Mouse (Mus musculus): ENCODE measurements around the gene Mfsd1.

Mfsd1 gene

GRCm38 (mm10) chr3:67582273-67583124, at the start of gene Mfsd1:
TSS of gene Mfsd1 (plus strand) at chr3:67582741.
- in situ Hi-C loops (cut with MboI, MseI) = loop anchor here (5.0 kb wide), 2 partner anchors 150 to 595 kb away; partner anchors contain the start of gene Gfm1

- in situ Hi-C loops (cut with MboI, MseI) = loop anchor here (25.0 kb wide), 1 partner anchor 756 kb away; no protein-coding TSS in a partner anchor
Measured at GRCm38 (mm10) chr3:67543630-67544029, 38.9 kb upstream of the Mfsd1 start.

- in situ Hi-C loops (cut with MboI, MseI) = no loop called here
Measured at GRCm38 (mm10) chr3:67551193-67551592, 31.3 kb upstream of the Mfsd1 start.

- in situ Hi-C loops (cut with MboI, MseI) = no loop called here
Measured at GRCm38 (mm10) chr3:67553281-67553680, 29.3 kb upstream of the Mfsd1 start.

DNA sequence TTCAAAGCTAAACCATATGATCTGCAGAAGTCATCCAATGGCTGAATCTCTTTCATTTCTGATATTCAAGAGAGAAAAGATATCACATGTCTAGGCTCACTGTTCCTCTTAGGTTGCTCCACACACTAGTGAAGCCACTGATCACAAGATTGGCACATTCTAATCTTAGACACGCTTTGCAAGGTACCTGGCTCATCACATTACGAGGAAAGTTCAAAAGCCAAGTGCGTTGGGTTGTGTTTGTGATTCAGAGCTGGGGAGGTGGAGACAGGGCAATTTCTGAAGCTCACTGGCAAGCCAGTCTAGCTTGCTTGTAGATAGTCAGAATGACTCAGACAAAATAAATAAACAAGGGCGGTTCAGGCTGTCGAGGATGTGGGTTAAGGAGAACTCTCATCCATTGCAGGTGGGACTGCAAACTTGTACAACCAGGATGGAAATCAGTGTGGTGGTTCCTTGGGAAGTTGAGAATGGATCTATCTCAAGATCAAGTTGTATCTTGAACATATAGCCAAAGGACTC, 28.6 kb upstream of the Mfsd1 start:
- in situ Hi-C loops (cut with MboI, MseI) = no loop called here

GRCm38 (mm10) chr3:67555211-67555610, 27.3 kb upstream of the Mfsd1 start:
- in situ Hi-C loops (cut with MboI, MseI) = no loop called here

- in situ Hi-C loops (cut with MboI, MseI) = no loop called here
Measured at GRCm38 (mm10) chr3:67557200-67557651, 25.3 kb upstream of the Mfsd1 start.

GRCm38 (mm10) chr3:67557718-67558354, 24.7 kb upstream of the Mfsd1 start:
- in situ Hi-C loops (cut with MboI, MseI) = no loop called here

- in situ Hi-C loops (cut with MboI, MseI) = loop anchor here (5.0 kb wide), 1 partner anchor 53 kb away; no protein-coding TSS in a partner anchor
Measured at GRCm38 (mm10) chr3:67564731-67565357, 17.7 kb upstream of the Mfsd1 start.

DNA sequence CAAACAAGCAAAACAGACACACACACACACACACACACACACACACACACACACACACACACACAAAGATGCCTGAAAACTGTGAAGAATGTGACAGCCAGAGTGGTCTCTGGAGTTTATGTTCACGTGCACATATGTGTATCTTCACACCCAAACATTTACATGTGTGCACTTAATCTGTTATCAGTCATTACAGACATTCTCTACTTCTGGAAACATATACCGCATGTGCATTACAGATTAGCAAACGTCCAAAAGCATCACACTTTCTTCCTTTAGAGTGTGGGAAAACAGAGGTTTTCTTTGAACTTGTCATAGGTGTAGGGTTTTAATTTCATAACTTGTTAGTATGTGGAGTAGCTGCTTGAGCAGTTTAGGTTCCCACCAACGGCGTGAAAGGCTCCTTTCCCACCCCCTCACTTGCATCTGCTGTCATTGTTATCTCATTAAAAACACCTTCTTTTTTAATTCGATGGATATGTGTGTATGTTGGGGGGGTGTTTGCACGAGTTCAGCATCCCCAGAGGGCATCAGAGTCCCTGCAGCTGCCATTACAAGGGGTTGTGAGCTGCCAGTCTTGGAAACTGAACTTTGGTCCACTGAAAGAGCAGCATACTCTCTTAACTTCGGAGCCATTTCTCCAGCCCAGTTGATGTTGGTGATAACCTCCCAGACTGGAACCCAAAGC, 16.9 kb upstream of the Mfsd1 start:
- in situ Hi-C loops (cut with MboI, MseI) = no loop called here

DNA sequence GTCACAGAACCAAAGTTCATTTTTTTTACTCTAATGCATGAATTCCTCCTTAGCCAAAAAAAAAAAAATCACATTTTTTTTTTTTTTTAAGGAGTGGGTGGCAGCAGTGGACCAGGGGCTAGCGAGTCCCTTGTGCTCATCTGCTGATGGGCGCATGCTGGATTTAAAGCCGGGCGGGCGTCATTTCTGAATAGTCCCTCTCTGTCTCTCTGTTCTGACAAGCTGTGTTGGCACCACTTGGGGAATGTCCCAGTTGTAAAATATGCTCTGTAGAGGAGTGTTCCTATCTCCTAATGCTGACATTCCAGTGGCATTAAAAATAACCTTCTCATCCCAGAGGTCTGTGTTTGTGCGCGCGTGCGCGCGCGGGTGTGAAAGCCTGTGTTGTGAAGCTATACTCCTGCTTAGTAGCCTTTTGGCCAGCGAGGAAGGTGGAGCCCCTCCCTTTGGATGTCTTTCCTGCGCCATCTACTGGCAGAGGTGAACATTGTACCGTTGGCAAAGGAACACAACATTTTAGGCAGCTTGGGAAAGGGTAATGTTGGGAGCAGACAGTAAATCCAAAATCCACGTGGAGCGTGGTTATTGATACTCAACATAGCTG, 14.4 kb upstream of the Mfsd1 start:
- in situ Hi-C loops (cut with MboI, MseI) = no loop called here

GRCm38 (mm10) chr3:67572918-67573317, 9.6 kb upstream of the Mfsd1 start:
- in situ Hi-C loops (cut with MboI, MseI) = no loop called here

GRCm38 (mm10) chr3:67573523-67573922, 9.0 kb upstream of the Mfsd1 start:
- in situ Hi-C loops (cut with MboI, MseI) = no loop called here

GRCm38 (mm10) chr3:67576248-67576647, 6.3 kb upstream of the Mfsd1 start:
- in situ Hi-C loops (cut with MboI, MseI) = loop anchor here (5.0 kb wide), 1 partner anchor 209 kb away; no protein-coding TSS in a partner anchor

DNA sequence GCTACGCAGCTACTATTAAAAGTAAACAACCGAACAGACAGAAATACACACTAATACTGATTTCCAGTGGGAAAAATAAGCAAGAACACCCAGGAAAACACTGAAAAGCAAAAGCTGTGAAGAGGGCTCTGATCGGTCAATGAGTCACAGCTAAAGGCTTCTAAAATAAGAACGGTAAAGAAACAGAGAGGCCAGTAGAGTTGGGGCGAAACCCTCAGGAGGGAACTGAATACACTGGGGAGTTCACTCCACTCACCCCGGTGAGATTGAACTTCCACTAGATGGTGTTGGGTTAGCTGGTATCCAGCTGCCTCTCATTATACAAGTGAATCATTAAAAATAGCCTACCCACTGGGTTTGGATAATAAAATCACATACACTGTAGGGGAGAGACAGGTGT, 5.8 kb upstream of the Mfsd1 start:
- in situ Hi-C loops (cut with MboI, MseI) = loop anchor here (5.0 kb wide), 1 partner anchor 209 kb away; no protein-coding TSS in a partner anchor

DNA sequence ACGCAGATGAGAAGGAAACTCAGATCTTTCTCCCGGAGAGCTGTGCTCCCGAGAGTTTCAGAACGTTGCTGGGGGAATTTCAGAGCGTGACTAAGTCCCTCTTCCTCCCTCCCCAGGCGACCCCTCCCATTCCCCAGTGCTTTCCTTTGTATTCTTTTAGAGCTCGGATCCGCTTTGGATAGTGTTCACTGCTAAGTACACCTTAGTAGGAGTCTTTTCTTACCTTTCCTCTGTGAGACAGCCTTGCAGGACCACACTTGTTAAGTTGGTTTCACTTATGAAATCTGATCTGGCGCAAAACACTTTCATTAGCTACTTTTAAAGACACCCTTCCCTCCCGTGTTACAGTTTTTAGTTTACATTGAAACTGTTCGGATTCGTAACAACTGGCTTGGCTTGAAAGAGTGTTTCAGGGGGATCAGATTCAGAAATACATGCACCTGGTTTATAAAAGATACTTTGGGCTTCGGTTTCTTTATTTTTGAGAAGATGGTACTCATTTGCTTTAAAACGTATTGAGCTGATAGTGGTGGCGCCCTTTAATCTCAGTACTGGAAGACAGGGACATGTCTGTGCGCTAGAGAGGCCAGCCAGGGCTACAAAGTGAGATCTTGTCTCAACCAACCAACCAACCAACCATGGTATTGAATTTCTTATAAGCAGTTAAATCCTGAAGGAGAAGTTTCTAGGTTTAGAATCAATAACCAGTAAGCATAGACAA, 744 bp downstream of the Mfsd1 start:
- in situ Hi-C loops (cut with MboI, MseI) = loop anchor here (5.0 kb wide), 2 partner anchors 151 to 596 kb away; partner anchors contain the start of gene Gfm1

DNA sequence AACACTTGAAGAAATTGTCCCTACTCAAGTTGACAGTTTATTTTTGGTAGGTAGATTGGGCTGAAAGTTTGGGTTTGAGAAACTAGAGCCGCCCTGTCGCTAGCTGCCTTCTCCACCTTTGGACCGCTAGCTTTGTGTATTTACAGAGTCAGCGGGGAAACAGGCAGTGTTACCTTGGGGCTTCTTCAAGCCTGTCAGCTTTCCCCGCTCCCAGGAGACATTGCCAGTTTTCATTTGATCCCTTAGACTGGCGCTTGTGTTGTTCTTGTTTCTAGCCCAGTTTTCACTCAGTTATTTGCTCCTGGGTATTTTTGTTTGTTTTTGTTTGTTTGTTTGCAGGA, 1.3 kb downstream of the Mfsd1 start:
- in situ Hi-C loops (cut with MboI, MseI) = loop anchor here (5.0 kb wide), 2 partner anchors 152 to 597 kb away; partner anchors contain the start of gene Gfm1

- in situ Hi-C loops (cut with MboI, MseI) = no loop called here
Measured at GRCm38 (mm10) chr3:67586511-67586910, 4.0 kb downstream of the Mfsd1 start.

DNA sequence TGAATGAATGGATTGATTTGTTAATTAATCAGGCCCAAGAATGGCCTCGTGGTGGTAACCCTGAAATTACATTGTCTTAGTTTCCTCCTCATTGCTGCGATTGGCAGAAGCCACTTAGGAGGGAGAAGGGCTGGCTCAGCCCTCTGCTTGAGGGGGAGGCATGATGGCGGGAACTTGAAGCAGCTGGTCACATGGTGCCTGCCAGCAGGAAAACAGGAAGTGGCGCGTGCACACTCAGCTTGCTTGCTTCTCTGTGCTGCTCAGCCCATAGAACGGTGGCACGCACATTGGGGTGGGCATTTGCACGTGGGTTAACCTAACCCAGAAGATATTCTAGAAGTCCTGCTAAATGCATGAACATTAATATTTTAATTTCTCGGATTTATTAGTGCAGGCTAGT, 4.9 kb downstream of the Mfsd1 start:
- in situ Hi-C loops (cut with MboI, MseI) = no loop called here

DNA sequence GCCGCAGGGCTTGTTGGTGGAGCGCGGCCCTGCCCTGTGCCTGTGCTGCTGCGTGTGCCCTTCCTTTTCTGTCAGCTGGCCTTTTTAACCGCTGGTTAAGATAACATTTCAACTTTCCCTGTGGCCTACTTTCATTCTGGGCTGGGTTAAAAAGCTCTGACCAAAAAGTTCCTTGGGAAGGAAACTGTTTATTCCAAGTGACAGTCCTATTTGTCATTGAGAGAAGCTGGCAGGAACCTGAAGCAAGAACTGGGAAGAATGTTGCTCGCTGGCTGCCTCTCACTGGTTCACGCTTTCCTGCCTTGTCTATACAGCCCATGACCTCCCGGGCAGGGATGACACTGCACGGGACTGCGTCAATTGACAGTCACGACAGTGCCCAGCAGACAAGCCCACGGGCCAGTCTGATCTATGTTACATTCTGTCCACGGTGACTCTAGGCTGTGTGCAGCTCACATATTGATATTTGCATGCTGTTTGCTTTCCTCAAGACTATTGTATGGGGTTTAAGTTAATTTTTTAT, 19.1 kb downstream of the Mfsd1 start:
- in situ Hi-C loops (cut with MboI, MseI) = no loop called here

Measured in T-helper 1 cell (primary cell).